Mouse (Mus musculus) layer of hippocampus, postnatal 14 days (tissue): ENCODE data around the gene Kcnh2. TPM values are rescaled to one million over a fixed set of nuclear protein-coding genes. Genes with fewer than 3 reads are reported as not detected.

Source experiments
- DNase-seq, 2 experiments: peaks; one replicate each; pipeline ENCODE4 v3.0.0; 2021 to 2022; ENCODE audit warnings: low spot score in 2 of 2, mixed read lengths in 1 of 2
- total RNA-seq, 2 experiments: library from RNA; stranded (reverse); gene quantifications; 2 replicates each; pipeline ENCODE4 v1.2.3; 2021

Kcnh2 gene
- total RNA-seq, 2 experiments from 2014 or later, result 17.9 to 19.2 TPM

DNA sequence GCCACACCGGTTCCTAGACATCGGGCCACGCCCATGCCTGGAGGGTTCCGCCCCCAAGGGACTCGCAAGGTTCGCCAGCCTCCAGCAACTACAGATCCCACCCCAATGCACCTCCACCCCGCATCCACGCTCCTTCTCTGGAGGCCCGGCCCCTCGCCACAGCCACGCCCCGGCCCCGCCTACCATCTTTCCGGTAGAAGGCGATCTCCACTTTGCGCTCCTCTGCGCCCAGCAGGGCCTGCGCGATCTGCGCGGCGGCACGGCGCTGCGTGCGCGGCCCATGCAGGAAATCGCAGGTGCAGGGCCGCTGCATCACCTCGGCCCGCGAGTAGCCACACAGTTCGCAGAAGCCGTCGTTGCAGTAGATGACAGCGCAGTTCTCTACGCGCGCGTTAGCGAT, 3.3 kb downstream of the Kcnh2 start:
- DNase-seq, result no peak

- no peak for DNase-seq
Observed at GRCm38 (mm10) chr5:24347186-24347875, 4.1 kb downstream of the Kcnh2 start.

- DNase-seq, result no peak
Observed at GRCm38 (mm10) chr5:24346313-24346712, 5.1 kb downstream of the Kcnh2 start.

GRCm38 (mm10) chr5:24344477-24345051, 6.8 kb downstream of the Kcnh2 start:
- no peak for DNase-seq

GRCm38 (mm10) chr5:24343977-24344436, 7.4 kb downstream of the Kcnh2 start:
- DNase-seq, result no peak

DNA sequence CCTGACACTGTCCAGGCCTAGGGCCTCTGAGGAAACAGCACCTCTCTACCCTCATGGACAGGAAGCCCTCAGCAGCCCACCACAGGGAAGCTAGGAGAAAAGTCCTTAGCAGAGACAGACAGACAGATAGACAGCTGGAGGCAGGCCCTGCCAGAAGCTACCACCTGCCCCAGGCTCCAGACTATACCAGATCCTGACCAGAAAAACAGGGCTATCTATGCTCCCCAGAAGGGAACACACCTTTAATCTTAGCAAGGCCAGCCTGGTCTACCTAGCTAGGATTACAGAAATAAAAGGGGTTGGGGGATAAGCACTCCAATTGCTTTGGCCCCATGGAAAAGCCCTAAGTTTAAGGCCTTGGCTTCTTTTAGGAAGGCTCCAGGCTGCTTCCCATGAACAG, 8.0 kb downstream of the Kcnh2 start:
- DNase-seq, result no peak

DNA sequence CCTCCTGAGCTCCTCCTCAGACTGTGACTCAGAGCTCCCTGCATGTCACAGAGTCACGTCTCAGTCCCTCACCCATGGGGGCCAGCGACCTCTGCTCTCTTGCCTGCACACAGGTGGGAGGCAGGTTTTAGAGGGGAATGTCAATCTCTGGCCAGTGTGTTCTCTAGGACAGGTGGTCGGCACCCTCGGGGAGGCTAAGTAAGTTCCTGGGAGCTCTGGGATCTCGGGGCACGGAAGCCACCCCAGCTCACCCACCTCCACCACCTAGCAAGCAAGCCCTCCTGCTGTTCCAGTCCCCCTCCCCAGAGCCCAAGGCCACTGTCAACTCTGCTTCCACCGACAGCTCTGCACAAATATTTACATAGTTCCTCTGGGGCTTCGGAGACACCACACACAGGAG, 8.4 kb downstream of the Kcnh2 start:
- DNase-seq, result no peak

DNA sequence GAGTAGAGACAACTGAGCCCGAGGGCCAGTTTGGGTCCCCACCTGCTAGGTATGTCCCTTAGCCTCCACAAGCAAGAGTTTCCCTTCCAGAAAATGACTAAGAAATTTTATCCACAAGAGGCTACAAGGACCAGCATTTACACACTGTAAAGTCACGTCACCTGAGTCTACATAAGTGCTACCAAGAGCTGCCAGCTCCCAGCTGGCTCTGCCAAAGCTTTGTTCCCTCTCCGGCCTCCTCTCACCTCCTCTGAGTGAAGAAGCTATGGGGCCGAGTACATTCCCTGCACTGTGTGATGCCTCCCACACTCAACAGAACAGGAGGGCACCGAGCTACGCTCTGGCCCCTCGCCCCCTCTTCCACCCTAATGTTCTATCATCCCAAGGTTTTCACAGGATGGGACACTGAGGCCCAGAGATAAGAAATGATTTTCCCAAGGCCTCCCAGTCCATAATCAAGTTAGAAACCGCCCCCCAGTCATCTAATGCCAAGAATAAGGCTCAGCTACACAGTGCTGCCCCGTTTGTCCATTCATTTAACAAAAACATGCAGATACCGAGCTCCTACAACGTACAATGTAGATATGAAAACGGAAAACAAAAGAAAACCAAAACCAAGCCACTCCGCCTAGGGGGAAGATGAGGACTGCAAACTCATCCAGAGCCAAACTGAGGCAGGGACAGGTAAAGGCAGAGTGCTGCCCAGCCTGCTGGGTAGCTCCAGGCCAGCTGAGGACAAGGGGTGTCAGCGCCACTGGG, 9.0 kb downstream of the Kcnh2 start:
- no peak for DNase-seq

- DNase-seq, result no peak
Observed at GRCm38 (mm10) chr5:24337821-24338220, 13.6 kb downstream of the Kcnh2 start.

- DNase-seq, result no peak
Observed at GRCm38 (mm10) chr5:24337366-24337765, 14.0 kb downstream of the Kcnh2 start.

DNA sequence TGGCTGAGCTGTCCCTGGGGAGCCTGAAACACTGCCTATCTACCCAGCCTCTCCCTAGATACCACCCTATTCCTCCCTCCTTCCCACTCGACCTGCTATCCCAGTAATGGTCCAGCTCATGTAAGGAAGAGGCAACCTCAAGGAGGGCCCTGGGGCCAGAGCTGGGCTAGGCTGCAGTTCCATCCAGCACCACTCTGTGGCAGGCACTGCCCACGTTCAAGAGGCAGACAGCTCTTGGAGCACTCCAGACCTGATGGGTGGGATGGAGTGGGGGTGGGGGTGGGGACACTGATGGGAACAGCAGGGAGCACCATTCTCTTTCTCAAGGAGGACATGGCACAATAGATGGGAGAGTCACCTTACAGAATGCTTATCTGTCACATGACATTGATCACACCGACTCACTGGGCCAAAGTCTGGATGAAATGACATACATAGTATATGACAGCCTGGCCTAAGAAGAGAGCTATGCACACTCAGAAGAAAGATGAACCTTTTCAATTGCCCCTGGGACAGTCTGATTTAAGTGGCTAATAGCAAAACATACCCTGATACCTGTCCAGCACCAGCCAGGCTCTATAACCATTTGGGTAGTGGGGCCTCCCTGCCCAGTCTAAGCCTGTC, 15.4 kb downstream of the Kcnh2 start:
- DNase-seq, result peak in 1 of 2 experiments; percentile 45

GRCm38 (mm10) chr5:24334749-24335148, 16.7 kb downstream of the Kcnh2 start:
- DNase-seq, result no peak

GRCm38 (mm10) chr5:24332401-24332800, 19.0 kb downstream of the Kcnh2 start:
- no peak for DNase-seq

DNA sequence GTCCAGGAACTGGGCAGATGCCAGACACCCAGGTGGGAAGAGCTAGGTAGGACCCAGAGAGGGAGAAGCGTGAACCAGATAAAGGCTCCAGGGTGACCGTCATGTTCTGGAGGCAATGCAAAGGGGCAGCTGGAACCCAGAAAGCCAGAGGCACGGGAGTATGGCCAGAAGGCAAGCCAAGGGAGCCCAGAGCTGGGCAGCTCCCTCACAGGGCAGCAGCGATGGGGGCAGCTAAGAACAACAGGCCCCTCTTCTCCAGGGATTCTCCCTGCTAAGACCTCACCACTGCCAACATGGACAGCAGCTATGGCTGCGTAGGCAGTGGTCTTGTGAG, 21.5 kb downstream of the Kcnh2 start:
- DNase-seq, result no peak

DNA sequence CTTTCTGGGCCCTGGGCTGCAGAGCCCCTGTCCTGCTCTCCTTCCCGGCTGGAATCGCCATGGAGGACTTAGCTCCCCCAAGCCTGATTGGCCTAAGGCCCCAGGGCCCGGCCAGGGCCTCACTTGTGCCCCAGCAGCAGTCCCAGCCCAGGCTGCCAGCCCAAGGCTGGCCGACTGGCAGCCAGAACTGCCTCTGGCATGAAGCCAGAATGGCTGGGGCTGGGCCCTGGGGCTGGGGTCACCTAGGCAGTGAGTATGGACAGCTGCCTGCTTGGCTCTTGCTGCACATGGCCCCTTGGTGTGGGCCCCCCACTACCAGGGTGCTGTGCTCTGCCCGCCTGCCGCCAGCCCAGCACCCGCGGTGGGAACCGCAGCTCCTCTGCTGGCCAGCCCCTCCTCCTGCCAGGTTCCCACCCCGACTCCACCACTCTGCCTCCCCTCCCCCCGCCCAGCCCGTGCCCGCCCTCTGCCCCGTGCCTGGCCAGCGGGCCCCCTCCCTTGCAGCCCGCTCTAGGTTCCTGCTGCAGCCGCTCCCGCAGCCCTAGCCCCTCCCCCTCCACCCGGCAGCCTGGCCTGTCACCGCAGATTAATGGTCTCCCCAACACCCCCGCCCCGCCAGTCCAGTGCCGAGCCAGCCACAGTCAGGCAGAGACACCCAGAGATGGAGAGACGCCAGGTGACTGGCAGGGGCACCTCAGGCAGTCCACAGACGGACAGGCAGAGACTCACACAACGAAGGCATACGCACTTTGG, 22.0 kb downstream of the Kcnh2 start:
- DNase-seq, result no peak

DNA sequence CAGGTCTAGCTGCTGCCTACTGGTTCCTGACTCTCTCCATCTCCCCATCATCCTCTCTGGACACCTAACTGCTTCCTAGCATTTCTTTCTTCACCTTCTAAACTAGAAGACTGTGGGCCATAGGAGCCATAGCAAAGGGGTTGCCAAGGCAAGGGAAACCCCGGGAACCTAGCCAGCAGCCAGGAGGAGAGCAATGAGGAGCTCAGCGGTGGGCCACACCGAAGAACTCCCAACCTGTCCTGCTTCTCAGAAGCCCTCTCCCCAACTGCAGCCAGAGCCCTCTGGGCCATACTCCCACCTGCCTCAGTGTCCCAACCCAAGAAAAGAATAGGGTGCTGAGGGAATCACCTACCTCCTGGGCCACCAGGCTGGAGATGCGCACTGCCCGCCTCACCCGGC, 22.6 kb downstream of the Kcnh2 start:
- peak in 1 of 2 experiments; percentile 1 for DNase-seq

- DNase-seq, result no peak
Observed at GRCm38 (mm10) chr5:24326842-24327417, 24.5 kb downstream of the Kcnh2 start.

DNA sequence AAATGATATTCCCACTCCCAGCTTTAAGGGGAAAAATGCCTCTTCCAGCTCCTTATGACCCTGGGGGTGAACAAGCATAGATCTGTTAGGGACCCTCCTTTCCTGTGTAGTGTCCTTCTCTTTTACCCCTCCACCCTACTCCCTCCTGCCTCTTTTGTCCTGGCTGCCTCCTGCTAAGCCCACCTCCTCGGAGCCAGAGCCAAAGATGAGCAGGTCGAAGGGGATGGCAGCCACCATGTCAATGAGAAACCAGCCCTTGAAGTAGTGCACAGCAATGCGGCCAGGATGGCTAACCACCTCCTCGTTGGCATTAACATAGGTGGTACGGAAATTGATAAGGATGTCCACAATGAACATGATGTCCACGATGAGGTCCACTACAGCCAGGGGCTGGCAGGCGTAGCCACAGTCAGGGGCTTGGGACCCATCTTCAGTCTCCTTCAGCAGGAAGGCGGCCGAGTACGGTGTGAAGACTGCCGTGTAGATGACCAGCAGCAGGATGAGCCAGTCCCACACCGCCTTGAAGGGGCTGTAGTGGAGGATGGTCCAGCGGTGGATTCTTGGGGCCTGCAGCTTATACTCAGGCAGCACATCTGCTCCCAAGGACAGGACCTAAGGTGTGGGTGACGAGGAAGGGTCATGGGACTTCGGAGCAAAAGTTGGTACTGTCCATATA, 25.1 kb downstream of the Kcnh2 start:
- no peak for DNase-seq

DNA sequence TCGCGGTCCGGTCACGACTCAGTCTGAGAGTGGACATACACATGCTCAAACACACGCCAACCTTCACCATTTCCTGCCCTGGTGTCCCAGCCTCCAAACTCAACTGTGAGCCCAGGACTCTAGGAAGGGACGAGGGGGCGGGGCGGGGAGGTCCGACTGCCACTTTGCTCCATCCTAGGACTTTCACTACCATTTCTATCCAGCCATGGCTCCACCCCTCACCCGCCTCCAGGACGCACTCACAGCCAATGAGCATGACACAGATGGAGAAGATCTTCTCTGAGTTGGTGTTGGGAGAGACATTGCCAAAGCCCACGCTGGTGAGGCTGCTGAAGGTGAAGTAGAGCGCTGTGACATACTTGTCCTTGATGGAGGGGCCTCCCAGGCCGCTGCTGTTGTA, 26.2 kb downstream of the Kcnh2 start:
- DNase-seq, result no peak
